Mouse (Mus musculus) embryo, embryonic 9.5 days (tissue): ENCODE measurements around the gene Hecw1.
"Not testable (repeated sequence)": the region's sequence is repeated elsewhere in the genome, so short reads cannot be mapped to it uniquely, and the experiment has no call there.

Experiments
- DNase-seq: peaks from one replicate; pipeline ENCODE4 v3.0.0-alpha.2; 2017; ENCODE audit errors: extremely low spot score

Gene Hecw1

DNA sequence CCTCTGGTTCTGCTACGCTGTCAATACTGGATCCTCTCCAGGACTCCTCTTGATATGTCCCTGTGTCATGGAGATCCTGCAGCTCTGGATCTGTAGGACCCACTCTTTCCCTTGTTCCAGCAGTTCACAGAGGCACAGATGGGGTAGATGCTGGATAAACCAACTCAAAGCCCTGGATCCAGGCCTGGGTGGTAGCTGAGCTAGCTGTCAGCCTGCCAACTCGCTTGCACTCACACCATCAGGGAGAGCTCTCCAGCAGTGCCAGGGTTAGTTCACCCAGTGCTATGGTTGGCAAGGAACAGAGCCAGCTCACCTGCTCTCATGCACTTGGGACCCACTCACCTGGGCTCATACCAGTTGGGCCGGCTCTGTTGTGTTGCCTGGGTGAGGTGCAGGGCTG, 157.5 kb downstream of the Hecw1 start:
- DNase-seq = no peak

DNA sequence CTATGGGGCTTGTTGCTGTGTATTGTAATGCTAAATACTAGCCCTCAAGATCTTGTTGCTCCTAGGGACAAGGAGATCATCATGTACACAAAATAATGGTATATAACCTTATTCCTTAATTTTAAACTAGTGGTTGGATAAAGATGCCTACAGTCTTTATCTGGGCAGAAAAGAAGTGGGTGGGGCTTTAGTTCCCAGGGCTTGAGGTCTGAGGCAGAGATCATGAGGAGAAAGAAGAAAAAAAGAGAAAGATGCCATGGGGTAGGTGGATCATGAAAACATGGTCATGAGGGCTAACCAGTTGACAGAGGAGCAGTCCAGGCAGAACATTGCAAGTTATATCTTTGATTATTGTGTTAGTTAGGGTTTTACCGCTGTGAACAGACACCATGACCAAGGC, 195.8 kb downstream of the Hecw1 start:
- no peak for DNase-seq

DNA sequence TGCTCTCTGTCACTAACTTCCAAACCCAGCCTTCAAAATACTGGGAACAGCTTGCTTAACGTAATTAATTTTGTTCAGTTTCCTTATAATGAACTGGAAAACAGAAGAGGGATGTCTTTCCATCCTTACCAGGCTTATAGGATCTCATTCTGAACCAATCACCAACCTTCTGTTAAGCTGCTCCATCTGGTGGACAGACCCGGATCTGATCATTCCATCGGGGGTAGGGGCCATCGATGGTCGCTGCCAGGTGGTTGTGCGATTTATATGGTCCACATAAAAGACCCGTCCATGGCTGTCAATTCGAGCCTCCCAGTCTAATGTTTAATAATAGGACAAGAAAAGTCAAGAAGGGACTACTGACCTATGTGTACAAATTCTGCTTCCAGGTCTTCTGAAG, 216.4 kb downstream of the Hecw1 start:
- no peak for DNase-seq

DNA sequence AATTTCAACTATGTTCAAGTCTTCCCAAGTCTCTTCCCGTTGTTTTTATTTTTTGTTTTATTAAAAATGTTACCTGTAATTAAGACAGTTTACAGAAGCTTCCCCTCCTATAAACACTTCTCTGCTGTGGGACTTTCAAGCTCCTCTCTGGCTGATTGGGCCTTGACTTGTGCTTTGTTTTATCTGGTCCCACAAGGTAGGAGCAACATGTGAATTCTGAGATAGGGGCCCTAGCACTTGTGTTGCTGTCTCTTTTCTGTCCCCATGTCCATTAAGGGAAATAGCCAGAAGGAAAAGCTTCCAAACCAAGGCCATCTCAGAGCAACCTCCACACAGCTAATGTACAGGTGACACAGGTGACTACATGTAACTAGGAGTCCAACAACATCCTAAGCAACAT, 218.9 kb downstream of the Hecw1 start:
- no peak for DNase-seq

DNA sequence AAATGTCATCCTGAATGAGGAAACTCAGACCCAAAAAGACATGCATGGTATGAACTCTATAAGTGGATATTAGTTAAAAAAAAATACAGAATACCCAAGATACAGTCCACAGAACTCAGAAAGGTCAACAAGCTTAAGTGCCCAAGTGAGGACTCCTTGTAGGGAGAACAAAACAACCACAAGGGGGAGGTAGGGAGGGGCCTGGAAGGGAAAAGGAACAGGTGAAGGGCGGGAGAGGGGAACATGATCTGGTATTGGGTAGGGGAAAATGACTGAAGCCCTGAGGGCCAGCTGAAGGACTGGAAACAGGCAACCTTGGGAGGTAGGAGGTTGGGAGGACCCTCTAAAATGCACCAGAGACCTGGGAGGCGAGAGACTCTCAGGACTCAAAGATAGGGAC, 220.1 kb downstream of the Hecw1 start:
- DNase-seq = no peak

DNA sequence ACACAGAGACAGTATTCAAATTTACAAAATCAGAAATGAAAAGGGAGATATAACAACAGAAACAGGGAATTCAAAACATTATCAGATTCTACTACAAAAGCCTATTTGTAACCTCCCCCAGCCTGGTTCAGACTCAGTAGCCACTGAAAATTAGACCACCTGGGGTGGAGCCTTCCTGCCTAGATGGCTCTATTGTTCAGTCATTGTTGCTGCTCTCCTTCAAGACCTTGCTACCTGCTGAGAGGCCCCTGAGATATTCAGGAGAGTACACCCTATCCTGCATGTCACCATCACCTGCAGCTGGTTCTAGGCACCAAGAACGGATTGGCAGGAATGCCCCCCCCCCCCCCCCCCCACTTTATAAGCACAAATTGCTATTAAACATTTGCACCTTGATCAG, 233.0 kb downstream of the Hecw1 start:
- no peak for DNase-seq

DNA sequence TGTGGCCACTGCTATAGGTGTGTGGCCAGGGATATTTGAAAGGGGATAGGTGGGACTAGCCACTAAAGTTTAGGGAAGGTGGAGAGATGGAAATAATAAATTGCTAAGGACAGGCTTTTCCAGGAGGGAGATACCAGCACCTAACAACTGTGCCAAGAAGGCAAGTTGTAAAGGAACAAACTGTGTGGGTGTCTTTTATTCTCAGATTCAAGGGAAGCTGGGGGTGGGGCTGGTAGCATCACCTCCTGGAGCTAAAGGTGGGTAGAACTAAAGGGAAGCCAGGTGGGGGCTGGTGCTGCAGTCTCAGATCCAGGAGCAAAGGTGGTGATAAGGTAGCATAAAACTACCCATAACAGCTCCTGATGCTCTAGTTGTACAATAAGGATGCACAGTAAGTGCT, 251.6 kb downstream of the Hecw1 start:
- no peak for DNase-seq

DNA sequence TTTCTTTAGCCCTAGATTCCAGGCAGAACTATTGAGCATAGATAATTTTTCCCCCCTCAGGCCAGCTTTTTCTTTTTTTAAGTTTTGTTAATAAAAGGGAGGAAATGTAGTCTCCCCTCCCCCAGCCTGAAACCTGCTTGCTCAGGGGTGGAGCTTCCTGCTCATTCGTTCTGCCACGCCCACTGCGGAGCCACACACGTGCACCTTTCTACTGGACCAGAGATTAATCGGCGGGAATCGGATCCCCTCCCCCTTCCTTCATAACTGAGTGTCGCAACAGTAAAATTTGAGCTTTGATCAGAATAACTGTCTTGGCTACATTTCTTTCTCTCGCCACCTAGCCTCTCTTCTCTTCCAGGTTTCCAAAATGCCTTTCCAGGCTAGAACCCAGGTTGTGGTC, 262.1 kb downstream of the Hecw1 start:
- DNase-seq = not testable (repeated sequence)

DNA sequence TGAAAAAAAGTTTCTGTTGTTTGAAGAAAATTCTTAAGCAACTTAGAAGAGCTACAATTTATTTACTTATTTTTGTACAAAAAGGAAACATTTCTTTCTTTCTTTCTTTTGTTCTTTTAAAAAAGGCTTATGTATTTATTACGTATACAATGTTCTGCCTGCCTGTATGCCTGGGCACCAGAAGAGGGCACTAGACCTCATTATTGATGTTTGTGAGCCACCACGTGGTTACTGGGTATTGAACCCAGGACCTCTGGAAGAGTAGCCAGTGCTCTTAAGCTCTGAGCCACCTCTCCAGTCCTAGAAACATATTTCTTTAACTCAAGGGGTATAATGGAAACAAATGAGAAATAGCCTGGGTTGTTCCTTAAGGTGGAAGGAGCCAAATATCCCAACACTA, 277.1 kb downstream of the Hecw1 start:
- no peak for DNase-seq

DNA sequence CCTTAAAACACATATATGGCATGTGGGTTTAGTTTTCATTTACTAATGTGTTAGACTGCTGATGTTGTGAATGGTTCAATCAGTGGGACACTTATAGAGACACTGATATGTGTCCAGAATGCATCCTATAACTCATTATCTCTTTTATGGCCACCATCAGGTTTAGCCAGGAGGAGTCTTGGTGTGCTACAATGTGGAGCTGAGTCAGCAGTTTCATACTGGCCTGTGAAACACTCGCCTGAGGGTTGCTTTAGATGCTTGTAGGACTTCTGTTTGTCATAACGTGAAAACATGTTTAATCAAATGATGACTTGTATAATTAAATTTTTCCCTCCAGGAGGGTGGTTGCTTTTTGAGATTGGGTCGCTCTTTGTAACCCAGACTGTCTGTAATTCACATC, 343.4 kb downstream of the Hecw1 start:
- no peak for DNase-seq

DNA sequence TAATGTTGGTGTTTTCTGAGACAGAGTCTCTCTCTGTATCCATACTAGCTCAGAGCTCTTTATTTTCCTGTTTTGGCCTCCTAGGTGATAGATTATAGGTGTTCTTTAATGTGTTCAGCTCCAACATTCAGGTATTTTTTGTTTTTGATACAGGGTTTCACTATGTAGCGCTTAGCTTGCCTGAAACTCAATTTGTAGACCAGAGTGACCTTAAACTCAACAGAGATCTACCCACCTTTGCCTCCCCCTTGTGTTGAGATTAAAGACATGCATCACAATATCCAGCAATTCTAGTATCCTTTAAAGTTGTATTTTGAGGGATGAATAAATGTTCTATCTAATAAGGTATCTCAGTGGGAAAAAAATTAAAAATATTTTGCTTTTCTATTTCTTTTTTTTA, 345.0 kb downstream of the Hecw1 start:
- no peak for DNase-seq
